Mouse (Mus musculus): ENCODE measurements around the gene Ufd1.

The Ufd1 gene

GRCm38 (mm10) chr16:18884044-18884443, 72.5 kb downstream of the Ufd1 start:
- in situ Hi-C loops (cut with MboI; ENCODE audit: low sequenced_read_pairs), result no loop called here
